Mouse (Mus musculus): ENCODE data around the gene E330009J07Rik.

E330009J07Rik gene

DNA sequence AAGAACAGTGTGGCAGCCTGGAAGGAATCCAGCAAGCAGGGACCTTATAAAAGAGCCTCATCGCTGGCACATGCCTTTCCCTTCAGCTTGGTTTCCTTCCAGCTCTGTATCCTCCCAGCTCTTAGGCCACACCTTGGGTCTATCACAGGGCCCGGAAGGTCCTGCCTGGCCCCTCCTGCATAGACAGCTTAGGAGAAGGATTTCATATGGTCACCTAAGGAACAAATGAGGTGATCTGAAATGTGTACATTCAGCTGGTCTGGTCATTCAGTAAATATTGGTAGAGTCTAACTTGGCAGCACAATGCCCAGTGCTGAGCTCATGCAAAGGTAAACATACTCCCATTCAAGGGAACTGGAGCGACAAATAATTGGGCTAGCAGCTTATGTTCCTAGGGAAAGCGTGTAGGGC, 6.4 kb downstream of the E330009J07Rik start:
- DNase-seq (ENCODE audit: low read depth, low spot score): no peak

DNA sequence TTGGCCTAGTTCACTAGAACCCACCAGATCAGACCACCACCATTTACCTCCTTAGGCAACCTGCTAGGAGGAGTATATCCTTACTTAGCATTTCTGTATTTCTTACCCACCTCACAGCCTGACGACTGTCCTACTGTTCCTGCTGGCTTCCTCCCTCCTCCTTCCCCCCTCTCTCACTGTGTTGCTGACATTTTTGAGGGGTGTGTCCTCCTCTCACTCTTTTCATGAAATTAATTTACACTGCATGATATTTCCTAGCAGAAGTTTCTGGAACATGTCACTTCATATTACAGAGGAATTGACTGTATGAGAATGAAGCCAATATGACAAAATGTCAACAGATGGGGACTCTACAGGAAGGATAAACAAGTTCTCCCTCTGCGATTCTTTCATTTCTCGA, 7.2 kb downstream of the E330009J07Rik start:
- no peak for DNase-seq (ENCODE audit: low read depth, low spot score)

DNA sequence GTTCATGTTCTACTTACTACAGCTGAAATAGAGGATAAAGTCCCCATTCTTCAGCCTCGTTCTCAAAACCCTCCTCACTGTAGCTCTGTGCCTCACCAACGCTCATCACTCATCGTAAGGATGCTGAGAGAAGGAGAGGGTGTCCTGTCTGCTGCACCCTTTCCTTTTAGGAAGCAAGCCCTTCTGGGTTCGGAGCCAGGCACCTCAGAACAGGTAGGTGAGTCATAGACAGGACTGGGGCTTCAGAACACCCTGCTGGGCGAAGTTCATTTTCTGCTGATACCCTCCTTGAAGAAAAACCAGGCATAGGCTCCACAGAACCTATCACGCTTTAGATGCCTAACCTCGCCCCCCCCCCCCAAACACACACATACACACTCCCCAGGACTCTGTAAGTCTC, 8.5 kb downstream of the E330009J07Rik start:
- no peak for DNase-seq (ENCODE audit: low read depth, low spot score)

DNA sequence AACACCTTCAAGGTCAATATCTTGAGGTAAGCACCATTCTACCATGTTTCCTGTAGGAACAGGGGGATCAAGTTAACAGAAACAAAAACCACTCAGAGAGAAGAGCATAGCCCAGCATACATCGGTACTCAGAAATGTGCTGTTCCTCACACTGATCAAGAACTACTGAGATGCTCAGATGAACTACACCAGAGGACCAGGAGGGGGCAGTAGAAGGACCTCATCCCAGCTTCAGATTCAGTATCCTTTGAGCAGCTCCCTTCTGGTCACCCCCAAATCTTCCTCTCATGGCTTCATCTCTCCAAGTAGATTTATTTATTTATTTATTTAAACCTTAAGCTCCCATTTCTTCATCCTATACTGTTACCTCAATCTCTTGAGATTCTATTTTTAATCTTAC, 12.2 kb downstream of the E330009J07Rik start:
- DNase-seq (ENCODE audit: low read depth, low spot score): no peak

DNA sequence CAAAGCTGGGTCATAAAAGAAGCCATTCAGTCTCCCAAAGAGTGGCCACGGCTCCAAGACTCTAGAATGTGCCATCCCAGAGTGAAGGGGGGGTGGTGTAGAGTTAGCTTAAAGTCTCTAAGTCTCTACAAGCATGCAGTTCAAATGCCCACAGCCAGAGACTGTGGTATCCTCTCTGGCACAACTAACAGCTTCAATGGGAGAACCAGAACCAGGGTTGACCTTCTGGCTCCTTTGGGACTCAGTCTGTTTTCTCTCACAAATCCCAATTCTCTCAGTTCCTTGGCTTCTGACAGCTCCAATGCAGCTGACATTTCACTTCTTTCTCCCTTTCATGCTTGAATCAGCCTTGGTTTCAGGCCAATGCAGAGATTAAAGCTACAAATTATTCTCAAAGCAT, 12.9 kb downstream of the E330009J07Rik start:
- DNase-seq (ENCODE audit: low read depth, low spot score): no peak

DNA sequence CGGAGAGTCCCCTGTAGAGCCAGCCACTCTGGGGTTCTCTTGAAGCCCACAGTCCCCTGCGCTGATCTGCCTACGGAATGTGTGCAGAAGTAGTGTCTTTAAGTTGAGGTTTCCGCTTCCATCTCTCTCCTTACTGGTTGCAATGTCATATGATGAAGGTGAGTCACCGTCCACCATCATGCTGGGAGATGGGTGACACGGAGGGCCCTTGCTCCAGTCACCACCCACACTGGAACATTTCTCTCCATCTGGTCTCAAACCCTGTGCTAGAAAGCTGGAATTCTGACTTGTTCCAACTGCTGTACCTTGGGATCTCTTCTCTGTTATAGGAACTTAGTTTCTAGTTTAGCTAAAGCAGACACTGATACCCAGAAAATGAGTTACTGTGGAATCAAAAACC, 14.8 kb downstream of the E330009J07Rik start:
- DNase-seq (ENCODE audit: low read depth, low spot score): no peak

DNA sequence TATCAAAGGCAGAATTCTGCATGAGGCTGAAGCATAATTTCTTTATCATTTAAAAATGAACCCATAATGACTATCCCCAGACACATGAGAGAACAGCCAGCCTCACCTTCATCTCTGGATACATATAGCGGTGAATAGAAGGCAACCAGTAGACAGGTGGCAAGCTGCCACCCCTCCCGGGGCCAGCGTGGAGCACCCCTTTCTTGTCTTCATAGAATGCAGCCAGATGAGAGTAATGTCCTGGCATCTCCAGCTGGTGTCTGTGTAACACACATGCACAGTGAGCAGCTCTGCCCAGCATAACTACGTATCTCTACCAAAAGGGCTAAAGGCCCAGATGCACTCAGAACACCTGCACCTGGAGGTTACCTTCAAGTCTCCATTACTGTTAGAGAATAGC, 17.5 kb downstream of the E330009J07Rik start:
- DNase-seq (ENCODE audit: low read depth, low spot score): no peak

DNA sequence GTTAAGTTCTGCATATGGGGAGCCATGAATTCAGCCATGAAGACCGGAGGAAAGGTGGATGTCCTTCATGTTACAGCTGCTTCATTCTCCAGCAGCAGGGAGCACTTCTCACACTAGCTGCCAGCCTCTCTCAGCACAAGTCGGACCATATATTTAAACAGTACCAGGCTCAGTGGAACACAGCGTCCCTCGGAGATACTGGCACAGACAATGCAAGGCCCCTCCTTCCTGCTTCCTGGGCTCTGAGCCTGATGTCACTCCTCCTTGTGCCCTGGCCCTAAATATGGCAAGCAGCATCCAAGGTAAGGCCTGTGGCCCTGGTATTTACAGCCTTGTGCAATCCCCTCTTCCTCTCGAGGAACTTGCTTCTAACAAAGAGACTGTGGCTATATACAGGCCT, 20.1 kb downstream of the E330009J07Rik start:
- no peak for DNase-seq (ENCODE audit: low read depth, low spot score)

DNA sequence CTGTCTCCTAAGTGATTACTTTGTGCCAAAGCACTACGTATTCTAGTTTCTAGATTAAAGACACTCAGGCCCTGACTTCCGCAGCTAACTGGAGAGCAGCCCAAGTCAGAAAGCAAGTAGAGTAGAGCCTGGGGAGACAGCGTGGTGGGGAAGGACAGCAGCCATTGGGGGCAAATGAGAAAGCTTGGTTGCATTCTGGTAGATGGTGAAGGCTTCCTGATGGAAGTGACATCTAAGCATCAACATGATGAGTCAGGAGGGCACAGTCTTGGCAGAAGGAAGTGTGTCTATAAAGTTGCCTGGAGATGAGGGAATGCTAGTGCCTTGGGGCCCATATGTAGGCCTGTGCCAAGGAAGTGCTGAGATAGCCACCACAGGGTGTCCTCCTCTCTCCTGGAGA, 22.4 kb downstream of the E330009J07Rik start:
- DNase-seq (ENCODE audit: low read depth, low spot score): no peak

DNA sequence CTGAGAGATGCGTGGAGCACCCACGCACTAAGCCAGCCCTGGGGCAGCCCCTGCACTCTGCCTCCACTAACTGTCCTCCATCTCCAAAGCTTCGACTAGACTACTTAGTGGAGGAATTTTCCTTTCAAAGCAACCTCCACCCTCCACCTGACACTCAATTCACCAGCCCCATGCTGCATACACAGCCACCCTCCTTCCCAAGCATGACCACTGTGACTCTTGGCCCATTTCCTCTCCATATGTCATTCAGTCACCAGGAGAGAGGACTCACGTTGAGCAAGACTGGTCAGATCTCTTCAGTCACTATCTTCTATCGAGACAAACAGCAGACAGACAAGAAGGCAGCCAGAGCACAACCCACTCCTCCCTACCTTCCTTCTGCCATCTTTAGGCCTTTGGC, 22.9 kb downstream of the E330009J07Rik start:
- no peak for DNase-seq (ENCODE audit: low read depth, low spot score)

DNA sequence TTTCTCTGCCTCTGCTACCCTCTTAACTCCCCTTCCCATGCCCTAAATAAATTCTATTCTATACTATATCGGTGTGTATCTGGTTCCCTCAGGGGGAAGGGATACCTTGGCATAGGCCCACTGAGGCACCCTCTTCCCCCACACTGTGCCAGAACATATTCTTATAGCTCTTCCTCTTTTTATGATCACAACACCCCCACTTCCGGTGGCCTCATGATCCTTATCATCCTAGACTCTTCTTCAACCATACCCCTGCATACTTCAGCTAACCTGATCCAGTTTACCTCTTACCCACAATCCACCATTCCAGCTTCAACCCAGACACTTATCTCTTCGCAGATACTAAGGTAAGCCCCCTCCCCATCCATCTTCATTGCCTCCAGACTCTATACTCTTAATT, 24.9 kb downstream of the E330009J07Rik start:
- no peak for DNase-seq (ENCODE audit: low read depth, low spot score)

DNA sequence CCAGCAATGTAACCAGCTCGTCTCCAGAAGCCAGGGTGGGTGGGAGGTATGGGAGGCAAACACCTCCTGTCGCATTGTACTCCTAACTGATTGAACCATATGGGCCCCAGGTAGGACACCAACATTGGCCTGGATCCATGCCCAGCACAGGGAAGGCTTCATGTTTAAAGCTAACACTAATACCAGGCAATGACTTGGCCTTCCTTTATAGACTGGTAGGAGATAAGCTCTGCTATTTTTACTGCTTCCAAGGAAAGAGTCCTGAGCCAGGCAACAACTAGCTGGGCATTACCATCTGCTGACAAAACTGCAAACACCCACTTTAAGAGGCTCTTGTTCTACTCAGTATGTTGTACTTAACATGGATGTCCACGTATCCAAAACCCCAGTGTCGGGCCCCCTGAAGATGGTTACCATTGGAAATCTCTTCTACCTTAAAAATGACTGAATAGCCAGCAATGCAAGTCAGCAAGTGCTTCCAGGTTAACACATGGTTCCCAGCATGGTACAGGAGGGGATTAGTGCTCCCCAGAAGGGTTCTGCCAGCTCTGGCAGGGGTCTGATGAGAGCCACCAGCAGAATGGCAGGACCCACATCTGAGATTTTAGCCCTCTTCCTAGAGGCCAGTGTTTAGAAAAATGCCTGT, 32.2 kb downstream of the E330009J07Rik start:
- no peak for DNase-seq (ENCODE audit: low read depth, low spot score)

DNA sequence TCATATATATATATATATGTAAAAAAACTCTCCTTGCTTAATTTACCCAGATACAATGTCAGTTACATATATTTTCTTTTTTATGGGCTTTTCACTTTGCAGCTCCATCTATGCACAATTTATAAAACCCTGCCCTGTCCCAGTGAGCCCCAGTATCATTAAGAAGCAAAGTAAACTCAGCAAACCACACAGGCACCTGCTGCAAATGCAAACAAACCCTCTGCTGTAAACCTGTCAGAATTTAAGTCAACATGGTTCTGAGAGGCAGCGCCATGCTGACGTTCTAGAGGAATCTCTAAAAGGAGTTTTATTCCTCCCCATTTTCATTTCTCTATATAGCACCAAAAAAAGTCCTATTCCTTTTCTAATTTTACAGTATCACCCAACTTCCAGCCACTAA, 33.9 kb downstream of the E330009J07Rik start:
- no peak for DNase-seq (ENCODE audit: low read depth, low spot score)

DNA sequence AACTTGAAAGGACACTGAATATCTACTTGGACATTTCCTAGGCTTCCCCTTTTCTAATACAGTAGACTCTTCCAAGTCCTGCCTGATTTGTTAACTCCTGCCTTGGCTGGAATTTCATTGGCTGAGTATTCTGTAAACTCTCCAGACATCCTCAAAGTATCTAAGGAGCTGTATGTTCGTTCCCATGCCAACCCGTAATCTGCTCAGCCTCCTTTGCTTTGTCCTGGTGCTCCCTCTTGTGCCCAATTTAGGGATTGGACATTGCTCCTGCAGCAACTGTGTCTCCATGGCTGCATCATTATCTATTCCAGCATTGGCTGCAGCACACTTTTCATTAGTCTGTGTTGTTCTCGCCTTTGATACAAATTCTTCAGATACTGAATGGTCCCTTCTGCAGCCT, 42.7 kb downstream of the E330009J07Rik start:
- no peak for DNase-seq (ENCODE audit: low read depth, low spot score)

DNA sequence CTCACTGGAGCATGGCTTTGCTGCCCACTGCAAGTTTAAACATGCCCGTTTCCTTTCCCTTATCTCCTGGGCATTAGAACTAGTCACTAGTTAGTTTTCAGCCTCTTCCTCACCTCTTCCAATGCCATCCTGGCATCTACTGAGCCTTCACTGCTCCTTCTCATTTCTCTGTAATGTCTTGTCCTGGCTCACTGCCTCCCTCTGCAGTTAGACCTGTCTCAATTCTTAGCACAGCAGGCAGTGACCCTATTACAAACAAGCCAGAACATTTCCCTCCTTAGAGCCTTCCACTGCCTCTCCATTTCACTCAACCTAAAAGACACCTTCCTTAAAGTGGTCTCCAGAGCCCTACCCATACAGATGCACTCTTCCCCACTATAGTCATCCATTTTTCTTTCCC, 45.0 kb downstream of the E330009J07Rik start:
- DNase-seq (ENCODE audit: low read depth, low spot score): no peak

DNA sequence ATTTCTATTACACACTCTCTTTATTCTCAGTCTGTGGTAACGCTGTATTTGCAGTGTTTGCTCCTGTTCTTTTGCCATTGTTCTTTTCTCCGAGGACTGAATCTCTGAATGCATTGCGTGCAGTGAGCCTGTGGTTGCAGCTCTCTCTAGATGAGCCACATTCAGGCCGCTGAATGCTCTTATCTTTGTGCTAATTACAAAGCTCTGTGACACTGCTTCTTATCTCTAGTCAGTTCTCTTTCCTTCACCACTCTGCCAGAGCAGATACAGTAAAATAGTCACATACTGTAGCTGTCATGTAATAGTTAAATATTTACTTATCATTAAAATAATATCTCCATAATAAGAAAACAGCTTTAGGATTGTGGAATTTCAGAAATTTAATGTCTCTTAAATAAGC, 47.3 kb downstream of the E330009J07Rik start:
- no peak for DNase-seq (ENCODE audit: low read depth, low spot score)

DNA sequence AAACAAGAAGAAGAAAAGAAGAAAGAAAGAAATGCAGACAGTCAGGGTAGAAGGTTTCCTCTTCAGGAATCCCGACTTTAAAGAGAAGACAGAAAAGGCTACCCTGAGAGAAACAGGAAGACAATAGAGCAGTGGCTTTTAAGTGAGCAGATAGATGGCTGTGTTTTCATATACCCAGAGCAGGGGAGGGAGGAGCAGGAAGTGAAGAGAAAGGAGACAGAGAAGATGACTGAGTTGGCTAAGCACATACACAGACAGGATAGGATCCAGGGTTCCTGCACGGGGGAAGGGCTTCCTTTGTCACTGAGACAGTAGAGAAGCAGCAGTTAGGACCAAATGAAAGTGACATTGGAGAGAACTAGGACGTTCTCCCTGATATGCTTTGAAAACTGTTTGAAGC, 50.3 kb downstream of the E330009J07Rik start:
- no peak for DNase-seq (ENCODE audit: low read depth, low spot score)

DNA sequence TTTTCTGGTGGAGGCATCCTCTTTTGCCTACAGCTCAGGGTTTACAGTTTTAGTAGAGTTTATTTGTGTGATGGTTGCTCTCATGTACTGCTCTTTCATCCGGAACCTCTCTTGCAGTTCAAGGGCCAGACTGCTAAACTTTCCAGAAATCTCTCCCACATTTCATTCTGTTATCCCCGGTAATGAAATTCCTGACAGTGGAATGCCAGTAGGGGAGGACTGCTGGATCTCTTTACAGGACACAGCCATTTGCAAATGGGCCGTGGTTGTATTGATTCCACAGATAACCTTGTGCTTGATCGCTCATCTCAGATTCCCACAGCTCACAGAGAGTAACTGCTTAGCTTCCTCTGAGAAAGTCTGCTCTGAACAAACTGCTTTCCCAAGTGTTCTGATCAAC, 54.0 kb downstream of the E330009J07Rik start:
- no peak for DNase-seq (ENCODE audit: low read depth, low spot score)

DNA sequence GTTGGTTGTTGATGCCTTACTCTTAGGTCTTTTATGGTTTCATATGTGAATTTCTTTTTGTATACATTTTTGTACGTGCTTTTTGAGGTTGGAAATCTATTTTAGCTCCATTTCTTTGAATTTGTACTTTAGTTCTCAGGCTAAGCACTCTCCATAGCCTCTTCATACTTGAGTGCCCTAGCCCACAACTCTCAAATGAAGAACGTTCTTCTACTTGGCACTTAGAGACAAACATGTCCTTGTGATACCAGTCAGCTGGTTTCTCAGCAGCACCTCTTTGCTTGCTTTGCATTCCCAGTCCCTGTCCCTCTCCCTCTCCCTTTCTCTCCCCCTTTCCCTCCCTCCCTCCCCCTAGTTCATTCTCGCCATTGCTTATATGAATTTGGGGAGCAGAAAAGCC, 55.8 kb downstream of the E330009J07Rik start:
- DNase-seq (ENCODE audit: low read depth, low spot score): no peak

DNA sequence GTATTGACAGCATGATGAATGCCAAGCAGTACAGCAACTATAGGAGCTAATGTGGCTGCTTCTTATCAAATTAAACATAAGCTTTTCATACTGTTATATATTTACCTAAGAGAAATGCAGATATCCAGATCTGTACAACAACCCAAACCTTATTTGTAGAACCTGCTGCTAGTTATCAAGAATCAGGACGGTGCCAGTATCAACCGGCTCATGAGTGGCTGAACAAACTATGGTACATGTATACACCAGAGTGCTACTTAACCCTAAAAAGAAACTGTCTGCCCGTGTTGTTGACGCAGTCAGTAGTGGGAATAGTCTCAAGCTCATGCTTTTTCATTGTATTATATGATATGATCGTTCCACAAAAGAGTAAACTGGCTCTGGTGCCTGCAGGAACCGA, 64.9 kb downstream of the E330009J07Rik start:
- DNase-seq (ENCODE audit: low read depth, low spot score): no peak

DNA sequence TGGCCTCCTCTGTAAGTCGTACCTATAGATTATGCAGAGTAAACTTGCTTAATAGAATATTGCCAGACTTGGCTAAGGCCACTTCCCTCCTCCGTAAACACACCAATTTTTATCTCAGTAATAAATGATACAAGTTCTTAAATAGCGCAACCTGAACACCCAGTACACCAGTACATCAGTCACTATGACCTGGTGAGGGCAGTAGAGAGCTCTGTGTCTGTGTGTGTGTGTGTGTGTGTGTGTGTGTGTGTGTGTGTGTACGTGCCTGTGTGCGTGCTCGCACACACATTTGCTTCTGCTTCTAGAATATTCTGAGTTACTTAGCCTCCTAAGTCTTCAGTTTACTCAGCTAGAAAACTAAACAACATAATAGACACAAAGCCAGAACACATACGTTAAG, 82.6 kb downstream of the E330009J07Rik start:
- DNase-seq (ENCODE audit: low read depth, low spot score): no peak
